Mouse (Mus musculus) telencephalon, adult 2 months (tissue): ENCODE data around the gene Csde1.

Experiments
- DNase-seq: peaks from one replicate; pipeline ENCODE4 v3.0.0-alpha.2; 2011; ENCODE audit warnings: low read depth, low spot score

The Csde1 gene

DNA sequence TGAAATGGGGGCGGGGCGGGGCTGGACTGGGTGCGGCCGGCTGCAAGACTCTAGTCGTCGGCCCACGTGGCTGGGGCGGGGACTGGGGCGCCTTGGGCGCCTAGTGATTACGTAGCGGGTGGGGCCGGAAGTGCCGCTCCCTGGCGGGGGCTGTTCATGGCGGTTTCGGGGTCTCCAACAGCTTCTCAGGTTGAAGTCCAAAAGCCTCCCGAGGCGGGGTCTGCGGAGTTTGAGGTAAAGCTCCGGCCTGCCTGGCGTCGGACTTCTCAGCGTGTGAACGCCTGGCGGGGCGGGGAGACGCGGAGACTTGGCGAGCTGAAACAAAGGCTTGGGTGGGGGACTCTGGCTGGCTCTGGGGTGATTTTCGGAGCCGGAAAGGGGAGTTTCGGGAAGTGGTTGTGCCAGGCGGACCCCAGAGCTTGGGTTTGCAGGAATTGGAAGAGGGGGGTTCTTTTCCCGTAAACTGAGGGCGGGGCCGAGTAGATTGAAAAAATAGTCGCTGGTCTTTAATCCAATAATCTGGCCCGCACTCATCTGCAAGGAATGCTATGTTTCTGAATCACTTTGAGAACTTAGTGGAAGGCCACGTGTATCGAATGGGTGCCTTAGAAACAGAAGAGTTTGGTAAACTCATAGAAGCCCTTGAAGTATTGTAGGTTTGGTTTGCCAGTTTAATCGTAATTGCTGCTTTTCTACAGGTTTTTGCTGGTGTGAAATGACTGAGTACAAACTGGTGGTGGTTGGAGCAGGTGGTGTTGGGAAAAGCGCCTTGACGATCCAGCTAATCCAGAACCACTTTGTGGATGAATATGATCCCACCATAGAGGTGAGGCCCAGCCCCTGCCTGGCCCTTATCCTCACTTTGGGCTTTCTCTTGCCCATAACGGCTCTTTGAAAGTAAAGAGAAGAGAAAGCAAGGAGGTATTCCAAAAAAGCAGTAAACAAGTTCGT, 38.3 kb downstream of the Csde1 start, which contains the start of gene Nras:
Gene Nras, plus strand, starts transcription at position 79 of the 951 bp plus-strand sequence.
- peak; percentile 74 for DNase-seq

DNA sequence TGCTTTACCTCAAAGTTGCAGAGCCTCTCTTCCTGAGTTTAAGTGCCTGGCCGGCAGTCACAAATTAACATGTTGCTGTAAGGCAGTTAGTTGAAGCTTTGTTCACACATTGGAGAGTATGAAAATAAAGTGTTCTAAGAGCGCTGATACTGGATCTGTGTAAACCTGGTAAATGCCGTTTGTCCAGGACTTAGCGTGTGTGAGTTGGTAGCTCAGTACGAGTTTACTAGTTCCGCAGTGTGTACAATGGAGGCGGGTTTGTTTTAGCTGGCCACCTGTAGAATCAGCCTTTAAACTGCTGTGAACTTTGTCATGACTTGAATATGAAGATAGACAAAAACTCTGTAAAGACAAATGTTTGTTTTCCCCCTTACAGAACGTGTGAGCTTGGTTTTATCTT, 46.7 kb downstream of the Csde1 start:
- DNase-seq: no peak

DNA sequence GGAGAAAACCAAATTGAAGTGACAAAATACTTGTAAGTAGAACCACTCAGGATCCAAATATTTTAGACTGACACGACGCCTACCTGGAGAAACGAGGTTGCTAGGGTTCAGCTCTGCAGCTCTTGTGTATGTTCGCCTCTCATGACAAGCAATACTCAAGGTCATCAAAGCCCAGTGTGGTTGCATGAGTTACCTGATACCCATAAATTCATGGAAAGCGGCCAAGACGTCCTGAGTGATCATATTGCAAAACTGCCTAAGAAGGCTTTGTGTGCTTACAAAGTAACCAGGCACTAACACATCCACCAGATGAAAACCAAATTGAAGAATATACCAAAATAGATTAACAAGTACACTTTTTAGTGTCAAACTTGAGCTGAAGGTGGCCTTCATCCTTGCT, 48.7 kb downstream of the Csde1 start:
- no peak for DNase-seq

DNA sequence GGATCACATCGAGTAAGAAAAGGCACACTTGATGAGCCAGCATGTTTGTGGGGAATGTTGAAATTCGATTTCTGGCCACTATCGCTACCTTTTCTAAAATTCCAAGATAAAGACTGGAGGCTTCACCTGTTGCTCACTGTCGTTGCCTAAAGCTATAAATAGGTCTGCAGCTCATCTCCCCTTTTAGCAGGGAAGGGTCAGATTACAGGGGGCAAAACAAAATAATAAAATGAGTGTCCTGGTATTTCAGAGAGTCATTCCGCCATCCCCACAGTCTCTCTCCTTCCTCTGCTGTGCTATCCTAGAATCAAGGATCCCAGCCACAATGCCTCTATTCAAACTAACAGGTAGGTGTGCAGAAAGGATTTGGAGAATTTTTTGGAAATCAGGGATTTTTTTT, 53.5 kb downstream of the Csde1 start, which contains the start of gene Ampd1:
Gene Ampd1, plus strand, starts transcription at position 244 of the 400 bp plus-strand sequence.
- no peak for DNase-seq

DNA sequence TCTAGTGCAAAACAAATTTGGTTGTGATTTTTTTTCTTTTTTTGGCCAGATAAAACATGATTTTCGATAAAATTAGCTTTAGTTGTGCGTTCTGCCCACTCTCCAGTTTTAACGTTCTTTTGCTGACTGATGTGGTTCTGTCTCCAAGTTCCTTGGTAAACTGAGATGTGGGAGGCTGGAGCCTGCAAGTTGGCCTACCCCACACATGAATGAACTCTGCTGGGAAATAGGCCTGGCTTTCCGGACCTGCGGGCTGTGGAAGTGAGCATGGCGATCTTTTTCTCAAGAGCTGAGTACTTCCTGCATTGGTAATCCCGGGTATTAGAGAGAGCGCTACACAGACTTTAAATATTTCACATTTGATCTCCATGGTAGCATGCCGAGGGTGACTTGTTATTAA, 55.6 kb downstream of the Csde1 start:
- no peak for DNase-seq

DNA sequence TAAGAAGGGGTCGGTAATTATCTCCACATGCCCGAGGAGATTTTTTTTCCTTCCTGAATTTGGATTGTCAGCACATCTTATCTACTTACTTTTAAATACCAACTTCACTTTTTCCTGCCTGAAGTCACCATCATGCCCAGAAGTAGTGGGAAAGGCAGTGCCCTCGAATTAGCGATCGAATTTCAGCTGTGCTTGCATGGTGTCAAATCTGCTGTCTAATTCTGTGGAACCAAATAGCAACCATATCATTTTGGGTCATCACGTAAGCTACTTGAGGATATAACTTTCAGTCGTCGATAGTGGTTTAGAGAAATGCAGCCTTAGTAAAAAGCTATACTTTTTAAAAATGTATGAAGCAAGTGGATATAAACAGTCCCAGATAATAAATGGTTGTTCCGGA, 56.2 kb downstream of the Csde1 start:
- no peak for DNase-seq

DNA sequence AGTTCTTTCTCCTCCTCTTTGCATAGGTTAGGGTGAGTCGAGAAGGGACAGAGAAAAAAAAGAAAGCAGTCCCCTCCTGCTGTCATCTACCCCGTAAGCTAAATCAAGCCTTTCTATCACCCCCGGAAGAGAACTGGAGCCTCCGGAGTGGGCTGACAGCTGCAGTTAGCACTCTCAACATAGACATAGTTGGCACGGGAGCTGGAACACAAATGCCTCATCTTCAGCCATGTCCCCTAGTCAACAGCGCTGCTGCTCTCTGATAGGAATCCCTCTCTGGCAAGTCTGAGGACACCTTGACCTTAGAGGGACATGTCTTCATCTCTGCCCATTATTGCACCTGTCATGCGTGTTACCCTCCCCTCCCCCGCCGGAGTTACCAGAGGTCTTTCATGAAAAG, 59.1 kb downstream of the Csde1 start:
- DNase-seq: no peak

DNA sequence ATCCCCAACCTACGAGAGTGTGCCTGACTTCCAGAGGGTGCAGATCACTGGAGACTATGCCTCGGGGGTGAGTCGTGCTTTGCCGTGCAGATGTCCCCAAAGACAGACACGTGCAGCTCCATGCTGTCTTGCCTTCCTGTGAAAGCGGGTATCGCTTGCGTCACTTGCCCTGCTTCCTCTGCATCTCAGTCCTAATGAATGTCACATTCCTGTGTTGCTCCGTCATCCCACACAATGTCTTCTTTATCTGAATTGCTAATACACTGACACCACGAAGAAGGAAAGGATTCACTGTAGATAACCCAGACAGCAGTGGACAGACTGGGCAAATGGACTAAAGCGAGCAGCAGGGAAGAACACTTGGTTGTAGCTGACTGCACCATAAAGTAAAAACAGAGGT, 60.8 kb downstream of the Csde1 start:
- no peak for DNase-seq

DNA sequence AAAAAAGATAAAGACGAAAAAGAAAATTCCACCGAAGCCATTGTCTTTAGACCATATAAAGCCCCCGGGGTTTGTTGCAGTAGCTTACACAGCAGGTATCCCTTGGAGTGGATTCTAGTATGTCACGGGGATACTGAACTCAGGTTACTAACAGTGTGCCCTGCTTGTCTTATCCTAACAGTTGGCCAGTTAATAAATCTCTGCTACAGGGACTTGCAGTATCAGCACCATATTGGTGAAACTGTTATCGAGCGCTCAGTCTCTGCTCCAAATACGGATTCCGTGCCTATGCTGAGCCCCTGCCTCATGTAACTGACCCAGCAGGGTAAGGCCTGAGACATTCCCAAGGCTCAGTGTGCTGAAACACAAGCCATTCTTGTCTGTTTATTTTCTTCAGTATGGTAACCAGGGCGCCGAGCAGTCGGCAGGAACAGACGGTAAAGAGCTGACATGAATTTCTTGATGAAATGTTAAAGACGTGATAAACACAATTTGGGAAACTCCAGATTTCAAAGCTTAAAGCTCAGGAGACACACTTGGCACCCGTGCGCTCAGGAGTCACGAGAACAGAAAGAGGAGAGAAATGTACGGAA, 61.7 kb downstream of the Csde1 start:
- DNase-seq: no peak

DNA sequence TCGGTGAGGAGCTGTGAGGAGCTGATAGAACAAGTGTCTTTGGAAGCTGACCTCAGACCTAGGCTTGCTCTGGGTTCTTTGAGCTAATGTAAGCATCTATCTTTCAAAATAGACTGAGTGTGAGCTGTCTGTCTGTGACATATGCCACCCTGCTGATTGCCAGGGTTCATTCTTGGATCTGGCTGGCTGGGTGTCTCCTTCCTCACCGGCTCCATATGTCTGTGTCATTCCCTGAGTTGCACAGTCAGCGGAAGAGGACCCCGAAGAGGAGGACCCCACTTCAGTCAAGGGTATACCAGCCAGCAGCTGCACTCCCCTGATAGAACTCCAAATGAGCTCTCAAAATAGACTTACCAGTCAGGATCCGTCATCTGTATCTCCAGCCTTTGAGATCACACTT, 62.5 kb downstream of the Csde1 start:
- DNase-seq: no peak

DNA sequence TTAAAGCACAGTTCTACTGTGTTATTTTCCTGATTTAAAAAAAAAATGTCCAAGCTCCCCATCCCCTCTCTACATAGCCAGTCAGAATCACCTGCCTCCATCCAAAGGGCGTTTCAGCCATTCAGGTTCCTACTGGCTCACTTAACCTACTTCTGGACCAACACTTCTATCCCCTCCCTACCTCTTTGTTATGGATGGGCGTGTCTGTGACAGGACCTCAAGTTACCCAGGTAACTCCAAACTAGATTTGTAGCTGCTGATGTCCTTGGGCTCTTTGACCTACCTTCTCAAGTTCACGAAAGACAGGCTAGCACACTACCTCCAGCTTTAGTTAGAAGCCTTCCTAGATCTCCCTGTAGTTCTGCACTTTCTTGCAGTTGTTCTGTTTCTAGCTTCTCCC, 65.8 kb downstream of the Csde1 start:
- no peak for DNase-seq

DNA sequence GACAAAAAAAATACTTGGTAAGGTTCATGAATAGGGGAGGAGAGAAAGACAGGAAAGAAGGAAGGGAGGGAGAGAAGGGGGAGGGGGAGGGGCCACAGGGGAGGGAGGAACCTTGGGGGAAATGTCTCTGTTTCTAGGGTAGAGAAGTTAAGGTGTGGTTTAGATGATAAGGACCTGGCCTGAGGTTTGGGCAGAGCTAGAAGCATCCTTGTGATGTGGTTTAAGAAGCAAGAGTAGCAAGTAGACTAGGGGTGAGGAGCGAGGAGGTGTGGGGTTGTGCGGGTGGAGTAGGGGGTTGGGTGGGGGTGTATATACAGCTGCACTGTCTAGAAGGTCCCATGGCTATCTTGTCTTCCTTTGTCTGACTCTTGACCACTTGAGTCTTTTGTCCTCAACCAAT, 71.5 kb downstream of the Csde1 start:
- no peak for DNase-seq

DNA sequence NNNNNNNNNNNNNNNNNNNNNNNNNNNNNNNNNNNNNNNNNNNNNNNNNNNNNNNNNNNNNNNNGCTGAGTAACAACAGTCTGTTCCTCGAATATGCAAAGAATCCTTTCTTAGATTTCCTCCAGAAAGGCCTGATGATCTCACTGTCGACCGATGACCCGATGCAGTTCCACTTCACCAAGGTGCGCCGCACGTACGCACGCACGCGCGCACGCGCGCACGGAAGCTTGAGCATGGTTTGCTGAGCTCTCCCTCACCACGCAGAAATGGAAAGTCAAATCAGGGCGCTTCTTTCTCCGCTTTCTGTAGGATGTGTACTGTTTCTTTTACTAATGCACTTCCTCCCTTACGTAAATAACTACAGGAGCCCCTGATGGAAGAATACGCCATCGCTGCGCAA, 78.4 kb downstream of the Csde1 start:
- no peak for DNase-seq

DNA sequence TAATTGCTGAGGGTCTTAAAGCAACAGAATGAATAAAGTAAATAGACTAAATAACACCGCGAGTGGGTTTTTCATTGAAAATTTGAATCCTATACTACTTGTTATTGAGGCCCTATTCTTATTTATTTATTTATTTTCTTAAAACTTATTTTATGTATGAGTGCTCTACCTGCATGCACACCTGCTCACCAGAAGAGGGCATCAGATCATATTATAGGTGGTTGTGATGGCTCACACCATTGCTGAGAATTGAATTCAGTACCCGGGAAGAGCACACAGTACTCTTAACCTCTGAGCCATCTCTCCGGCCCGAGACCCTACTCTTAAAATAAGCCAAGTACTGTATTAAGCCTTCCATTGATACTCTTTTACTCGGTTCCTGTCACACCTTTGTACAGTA, 79.4 kb downstream of the Csde1 start:
- no peak for DNase-seq

DNA sequence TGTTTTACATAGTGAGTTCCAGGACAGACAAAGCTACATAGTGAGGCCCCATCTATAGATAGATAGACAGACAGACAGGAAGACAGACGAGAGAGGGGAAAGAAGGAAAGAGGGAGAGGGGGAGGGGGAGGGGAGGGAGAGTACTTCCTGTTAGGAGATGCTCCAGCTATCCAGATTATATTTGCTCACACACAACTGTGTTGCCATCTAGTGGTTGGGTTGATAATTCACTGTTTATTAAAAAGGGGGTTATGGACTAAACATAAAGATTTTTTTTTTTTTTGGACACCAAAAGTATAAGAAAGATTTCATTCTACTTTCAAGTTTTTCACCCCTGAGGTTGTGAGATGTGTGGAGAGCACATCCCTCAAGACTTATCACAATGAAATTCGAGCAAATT, 80.5 kb downstream of the Csde1 start:
- no peak for DNase-seq

DNA sequence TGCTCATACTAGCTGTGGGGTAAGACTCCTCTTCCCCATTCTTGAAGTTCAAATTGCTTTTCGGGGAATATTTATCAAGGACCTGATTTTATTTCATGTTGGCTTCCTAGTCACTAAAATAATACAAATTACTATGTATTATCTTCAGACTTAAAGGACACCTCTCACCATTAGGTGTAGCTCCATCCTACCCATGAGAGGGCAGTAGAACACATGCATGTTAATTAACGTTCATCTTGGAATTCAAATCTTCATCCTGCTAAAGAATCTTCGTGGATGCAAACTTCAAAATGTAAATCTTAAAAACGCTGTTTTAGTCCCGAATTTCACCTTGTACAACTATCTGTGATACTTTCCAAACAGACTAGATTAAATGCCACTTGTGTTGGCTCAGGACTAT, 81.0 kb downstream of the Csde1 start:
- DNase-seq: no peak

DNA sequence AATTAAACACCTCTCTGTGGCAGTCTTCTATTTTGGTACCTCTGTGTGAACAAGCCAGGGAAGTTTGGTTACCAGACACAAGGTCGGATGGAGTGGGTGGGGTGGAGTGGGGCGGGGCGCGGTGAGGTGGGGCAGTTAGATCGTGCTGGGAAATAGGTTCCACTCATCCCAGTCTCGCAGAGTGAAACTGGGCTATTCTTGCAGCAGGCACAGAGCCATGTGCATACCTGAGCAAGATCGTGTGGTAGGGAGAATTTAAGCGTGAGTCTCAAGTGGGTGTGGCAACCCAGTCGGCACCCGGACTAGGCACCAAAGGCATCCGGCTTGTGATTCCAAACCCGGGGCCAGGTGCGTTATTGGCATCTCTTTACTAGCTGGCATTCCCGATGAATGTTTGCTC, 81.7 kb downstream of the Csde1 start:
- no peak for DNase-seq

DNA sequence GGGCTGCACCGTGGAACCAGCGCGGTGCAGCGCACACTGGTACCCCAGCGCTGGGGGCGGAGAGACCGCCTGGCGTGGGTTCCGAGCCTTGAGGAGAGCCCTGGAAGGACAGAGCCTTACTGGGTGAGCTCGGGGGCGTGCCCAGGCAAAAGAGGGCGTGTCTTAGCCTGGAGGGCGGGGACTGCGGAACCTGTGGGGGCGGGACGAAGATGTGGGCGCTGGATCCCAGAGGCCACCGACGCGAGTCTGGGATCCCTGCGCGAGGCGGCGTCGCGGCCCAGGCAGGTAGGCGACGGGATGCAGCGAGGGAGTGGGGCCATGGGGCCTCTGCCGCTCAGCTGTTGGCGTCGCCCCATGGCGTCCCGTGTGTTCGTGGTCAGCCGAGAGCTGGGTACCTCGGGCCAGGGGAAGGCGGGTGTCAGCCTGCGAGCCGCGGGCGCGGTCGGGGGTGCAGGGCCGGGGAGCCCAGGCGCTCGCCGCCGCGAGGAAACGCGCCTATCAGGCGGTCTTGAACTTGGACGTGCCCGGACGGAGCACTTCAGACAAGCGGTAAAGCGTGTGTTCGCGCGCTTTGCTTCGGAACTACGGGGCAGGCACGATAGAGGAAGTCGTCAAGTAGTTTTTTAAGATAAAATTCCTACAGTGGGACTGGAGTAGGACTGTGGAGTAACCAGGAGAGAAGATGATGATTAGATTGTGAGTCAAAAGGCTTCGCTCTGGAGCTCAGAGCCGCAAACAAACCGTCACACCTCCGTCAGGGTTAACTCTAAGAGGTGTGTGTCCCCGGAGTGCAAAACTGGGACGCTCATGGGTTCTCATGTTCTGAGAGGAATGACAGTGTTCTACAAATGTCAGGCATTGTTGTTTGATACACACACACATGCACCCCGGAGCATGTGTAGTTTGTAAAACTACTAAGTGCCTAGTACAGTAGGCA, 82.5 kb downstream of the Csde1 start, which contains the start of gene Dennd2c:
Gene Dennd2c, plus strand, starts transcription at position 151 of the 937 bp plus-strand sequence.
- no peak for DNase-seq
